Mouse (Mus musculus) olfactory bulb, adult 2 months (tissue): ENCODE measurements at regions not wholly inside any gene's neighbourhood (a gene's known extent, or its start where the extent isn't known, plus 50 kb on each side); places are given as distances from the start of the nearest gene placed in this dataset.

Source experiments
- H3K27ac ChIP-seq: fragments of 200-500 bp; 2 replicates; pipeline ENCODE4 v1.5.1; 2012; ENCODE audit warnings: low read depth, low read length; ENCODE audit not compliant: insufficient read depth
- H3K4me1 ChIP-seq: fragments of 200-500 bp; 2 replicates; pipeline ENCODE4 v1.6.1; 2012; ENCODE audit warnings: low read length; ENCODE audit not compliant: control insufficient read depth, insufficient read depth
- H3K4me3 ChIP-seq: fragments of 200-500 bp; 2 replicates; pipeline ENCODE4 v1.5.1; 2012; ENCODE audit warnings: mild to moderate bottlenecking, low read depth, low read length, moderate library complexity; ENCODE audit not compliant: insufficient read depth
- CTCF ChIP-seq: fragments of 200-500 bp; IDR thresholded peaks from 2 replicates; pipeline ENCODE4 v1.5.1; 2012; ENCODE audit warnings: low read depth, mild to moderate bottlenecking, low read length, moderate library complexity; ENCODE audit not compliant: insufficient read depth
- POLR2A ChIP-seq: fragments of 200-500 bp; IDR thresholded peaks from 2 replicates; pipeline ENCODE4 v1.6.1; 2012; ENCODE audit warnings: mild to moderate bottlenecking, low read depth, low read length, moderate library complexity; ENCODE audit not compliant: insufficient read depth
- WGBS: fragments of 180-500 bp; shearing (Covaris S2); methylation state at CpG from one replicate; pipeline ENCODE4 v1.1.7; 2018; 5-methylcytosine and 5-hydroxymethylcytosine counted together

- Histone ChIP-seq H3K4me1 (no peaks in the 10 kb centered on the region), H3K27ac (no peak overlapping the region), H3K4me3 (no peak overlapping the region)
- WGBS, result 88% methylated on average over 6 of the region's 6 CpGs
- TF ChIP-seq POLR2A, result no peak
- no peak for TF ChIP-seq CTCF
These were observed 215.4 kb upstream of the Gm26657 start for GRCm38 (mm10) chr4:56524430-56524985.

- 78% methylated on average over 4 of the region's 4 CpGs for WGBS
- no peak overlapping the region for H3K27ac ChIP-seq
- no peak for TF ChIP-seq POLR2A
- TF ChIP-seq CTCF, result no peak
- no peak overlapping the region for H3K4me3 ChIP-seq
- no peaks in the 10 kb centered on the region for H3K4me1 ChIP-seq
These were observed 232.1 kb upstream of the Gm26657 start for GRCm38 (mm10) chr4:56507770-56508169.

- 90% methylated on average over 1 of the region's 1 CpGs for WGBS
- TF ChIP-seq CTCF, result no peak
- TF ChIP-seq POLR2A, result no peak
- no peak overlapping the region for H3K27ac ChIP-seq
- no peaks in the 10 kb centered on the region for H3K4me1 ChIP-seq
- H3K4me3 ChIP-seq, result no peak overlapping the region
These were observed 233.1 kb upstream of the Gm26657 start for GRCm38 (mm10) chr4:56506786-56507185.

- 86% methylated on average over 1 of the region's 1 CpGs for WGBS
- Histone ChIP-seq H3K27ac (no peak overlapping the region), H3K4me1 (no peaks in the 10 kb centered on the region), H3K4me3 (no peak overlapping the region)
- TF ChIP-seq CTCF (no peak), POLR2A (no peak)
These were observed 233.8 kb upstream of the Gm26657 start for GRCm38 (mm10) chr4:56506067-56506466.

GRCm38 (mm10) chr4:56492537-56493221 is 247.2 kb upstream of the Gm26657 start:
- H3K27ac ChIP-seq, result no peak overlapping the region
- WGBS, result 34% methylated on average over 16 of the region's 16 CpGs

GRCm38 (mm10) chr4:56489361-56489760 is 250.5 kb upstream of the Gm26657 start:
- Histone ChIP-seq H3K4me3 (no peak overlapping the region), H3K27ac (no peak overlapping the region), H3K4me1 (peaks cover 5% of the 10 kb centered on the region)
- 89% methylated on average over 4 of the region's 4 CpGs for WGBS
- TF ChIP-seq CTCF, result no peak
- TF ChIP-seq POLR2A, result no peak

More at GRCm38 (mm10) chr4:56492537-56493221, 247.2 kb upstream of the Gm26657 start:
- Histone ChIP-seq H3K4me1 (peaks cover 5% of the 10 kb centered on the region), H3K4me3 (no peak overlapping the region)
- TF ChIP-seq CTCF, result no peak
- TF ChIP-seq POLR2A, result no peak

- Histone ChIP-seq H3K27ac (no peak overlapping the region), H3K4me3 (no peak overlapping the region), H3K4me1 (no peaks in the 10 kb centered on the region)
- WGBS, result 78% methylated on average over 8 of the region's 8 CpGs
- no peak for TF ChIP-seq POLR2A
- TF ChIP-seq CTCF, result no peak
These were observed 256.2 kb upstream of the Gm26657 start for GRCm38 (mm10) chr4:56483708-56484107.

GRCm38 (mm10) chr4:56456788-56457187 is 283.1 kb upstream of the Gm26657 start:
- Histone ChIP-seq H3K4me1 (no peaks in the 10 kb centered on the region), H3K27ac (no peak overlapping the region), H3K4me3 (no peak overlapping the region)
- 96% methylated on average over 4 of the region's 4 CpGs for WGBS
- no peak for TF ChIP-seq POLR2A
- no peak for TF ChIP-seq CTCF

- 80% methylated on average over 8 of the region's 8 CpGs for WGBS
- H3K4me3 ChIP-seq, result no peak overlapping the region
- H3K27ac ChIP-seq, result no peak overlapping the region
- TF ChIP-seq POLR2A, result no peak
- no peak for TF ChIP-seq CTCF
- no peaks in the 10 kb centered on the region for H3K4me1 ChIP-seq
These were observed 318.3 kb upstream of the Gm26657 start for GRCm38 (mm10) chr4:56421575-56421974.
